Mouse (Mus musculus): ENCODE data around the gene Gm3336. TPM values are rescaled to one million over a fixed set of nuclear protein-coding genes. Genes with fewer than 3 reads are reported as not detected.

The Gm3336 gene
- total RNA-seq, 2 experiments from 2014 or later: not detected

- DNase-seq: no peak
- intact Hi-C loops (cut with DNase I; ENCODE audit: low total_unique reads): no loop called here
Observed at GRCm38 (mm10) chr8:70756476-70757040, 38.2 kb downstream of the Gm3336 start.

GRCm38 (mm10) chr8:70757523-70758307, 39.4 kb downstream of the Gm3336 start:
- intact Hi-C loops (cut with DNase I; ENCODE audit: low total_unique reads): no loop called here

GRCm38 (mm10) chr8:70758308-70758615, 39.9 kb downstream of the Gm3336 start:
- DNase-seq: peak; percentile 10
- intact Hi-C loops (cut with DNase I; ENCODE audit: low total_unique reads): no loop called here

More at GRCm38 (mm10) chr8:70757523-70758307, 39.4 kb downstream of the Gm3336 start:
- peak; percentile 23 for DNase-seq

GRCm38 (mm10) chr8:70758616-70759561, 40.5 kb downstream of the Gm3336 start:
- intact Hi-C loops (cut with DNase I; ENCODE audit: low total_unique reads): no loop called here
- peak; percentile 43 for DNase-seq

- intact Hi-C loops (cut with DNase I; ENCODE audit: low total_unique reads): no loop called here
- DNase-seq: peak; percentile 33
Observed at GRCm38 (mm10) chr8:70760350-70760749, 42.0 kb downstream of the Gm3336 start.

- peak; percentile 94 for DNase-seq
- intact Hi-C loops (cut with DNase I; ENCODE audit: low total_unique reads): no loop called here
Observed at GRCm38 (mm10) chr8:70760775-70761406, 42.5 kb downstream of the Gm3336 start, which contains the start of gene Mpv17l2. Gene Mpv17l2 (minus strand): TSS chr8:70760946.

GRCm38 (mm10) chr8:70762118-70762517, 43.8 kb downstream of the Gm3336 start:
- peak; percentile 4 for DNase-seq
- intact Hi-C loops (cut with DNase I; ENCODE audit: low total_unique reads): no loop called here

GRCm38 (mm10) chr8:70763354-70763753, 45.0 kb downstream of the Gm3336 start:
- DNase-seq: no peak
- intact Hi-C loops (cut with DNase I; ENCODE audit: low total_unique reads): no loop called here

GRCm38 (mm10) chr8:70764026-70764425, 45.7 kb downstream of the Gm3336 start:
- intact Hi-C loops (cut with DNase I; ENCODE audit: low total_unique reads): no loop called here
- DNase-seq: no peak

GRCm38 (mm10) chr8:70764676-70765075, 46.3 kb downstream of the Gm3336 start:
- intact Hi-C loops (cut with DNase I; ENCODE audit: low total_unique reads): loop anchor here (5.0 kb wide), 1 partner anchor 37 kb away; no protein-coding TSS in a partner anchor
- DNase-seq: no peak

GRCm38 (mm10) chr8:70765329-70765728, 47.0 kb downstream of the Gm3336 start:
- DNase-seq: no peak
- intact Hi-C loops (cut with DNase I; ENCODE audit: low total_unique reads): loop anchor here (5.0 kb wide), 1 partner anchor 38 kb away; no protein-coding TSS in a partner anchor

GRCm38 (mm10) chr8:70765838-70766570, 47.7 kb downstream of the Gm3336 start:
- no peak for DNase-seq
- intact Hi-C loops (cut with DNase I; ENCODE audit: low total_unique reads): loop anchor here (5.0 kb wide), 1 partner anchor 39 kb away; no protein-coding TSS in a partner anchor

- intact Hi-C loops (cut with DNase I; ENCODE audit: low total_unique reads): loop anchor here (5.0 kb wide), 1 partner anchor 40 kb away; no protein-coding TSS in a partner anchor
Observed at GRCm38 (mm10) chr8:70766571-70767440, 48.5 kb downstream of the Gm3336 start.

GRCm38 (mm10) chr8:70767503-70767902, 49.2 kb downstream of the Gm3336 start:
- intact Hi-C loops (cut with DNase I; ENCODE audit: low total_unique reads): loop anchor here (5.0 kb wide), 1 partner anchor 40 kb away; no protein-coding TSS in a partner anchor

More at GRCm38 (mm10) chr8:70766571-70767440, 48.5 kb downstream of the Gm3336 start:
- DNase-seq: peak; percentile 71

GRCm38 (mm10) chr8:70768231-70768776, 50.0 kb downstream of the Gm3336 start:
- DNase-seq: no peak
- intact Hi-C loops (cut with DNase I; ENCODE audit: low total_unique reads): loop anchor here (5.0 kb wide), 1 partner anchor 41 kb away; no protein-coding TSS in a partner anchor

More at GRCm38 (mm10) chr8:70767503-70767902, 49.2 kb downstream of the Gm3336 start:
- no peak for DNase-seq

- no peak for DNase-seq
- intact Hi-C loops (cut with DNase I; ENCODE audit: low total_unique reads): loop anchor here (5.0 kb wide), 1 partner anchor 42 kb away; no protein-coding TSS in a partner anchor
Observed at GRCm38 (mm10) chr8:70768956-70769355, 50.6 kb downstream of the Gm3336 start.

GRCm38 (mm10) chr8:70769359-70769758, 51.0 kb downstream of the Gm3336 start:
- intact Hi-C loops (cut with DNase I; ENCODE audit: low total_unique reads): loop anchor here (5.0 kb wide), 1 partner anchor 42 kb away; no protein-coding TSS in a partner anchor
- peak; percentile 95 for DNase-seq
